Mouse (Mus musculus): ENCODE measurements at regions not wholly inside any gene's neighbourhood (a gene's known extent, or its start where the extent isn't known, plus 50 kb on each side); places are given as distances from the start of the nearest gene placed in this dataset.

DNA sequence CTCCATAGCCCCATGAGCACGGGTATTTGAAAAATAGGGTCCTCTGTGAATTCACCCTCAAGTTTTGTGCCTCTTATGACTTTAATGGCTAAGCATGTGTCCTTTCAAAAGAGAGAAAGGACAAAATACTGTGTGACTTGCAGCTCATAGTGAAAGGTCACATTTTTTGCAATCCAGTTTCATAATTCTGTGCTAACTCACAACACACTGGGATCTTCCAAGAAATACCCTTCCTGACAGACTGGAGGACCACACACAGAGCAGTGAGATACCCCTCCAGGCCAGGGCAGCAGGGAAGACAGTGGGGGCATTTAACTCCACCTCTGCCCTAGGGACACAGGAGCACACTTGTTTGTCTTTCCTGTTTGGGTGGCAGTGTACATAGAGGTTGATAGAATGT, 110.8 kb upstream of the Spata13 start:
- Histone ChIP-seq H3K4me1 (no peaks in the 10 kb centered on the region), H3K36me3 (replicated peaks; ENCODE audit: low read length) (no peaks in the 10 kb centered on the region), H3K9me3 (no peaks in the 10 kb centered on the region), H3K4me3 (replicated peaks) (no peak overlapping the region), H3K27me3 (replicated peaks) (peaks cover 2% of the 10 kb centered on the region)
- TF ChIP-seq GATA1 (IDR thresholded peaks at IDR 0.05; ENCODE audit: borderline replicate concordance, low read length) (no peak), FLI1 (IDR thresholded peaks at IDR 0.05; ENCODE audit: low read length) (no peak)

DNA sequence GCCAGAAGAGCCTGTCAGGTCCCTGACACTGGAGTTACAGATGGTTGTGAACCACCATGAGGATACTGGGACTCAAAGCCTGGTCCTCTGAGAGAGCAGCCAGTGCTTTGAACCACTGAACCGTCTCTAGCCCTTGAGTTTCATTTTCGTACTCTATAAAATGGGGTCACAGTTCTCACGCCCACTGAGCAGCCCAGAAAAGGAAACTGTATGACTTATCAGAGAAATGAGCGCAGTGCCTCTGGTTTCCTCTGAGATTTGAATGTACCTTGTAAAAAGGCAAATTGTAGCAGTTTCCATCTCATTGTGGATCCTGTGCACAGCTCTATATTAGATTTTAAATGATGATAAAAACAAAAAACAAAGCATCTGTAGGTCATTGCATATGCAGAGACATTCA, 108.9 kb upstream of the Spata13 start:
- H3K36me3 ChIP-seq (replicated peaks; ENCODE audit: low read length) = no peaks in the 10 kb centered on the region
- no peaks in the 10 kb centered on the region for H3K4me1 ChIP-seq
- peaks cover 2% of the 10 kb centered on the region for H3K27me3 ChIP-seq (replicated peaks)
- H3K4me3 ChIP-seq (replicated peaks) = no peak overlapping the region
- no peaks in the 10 kb centered on the region for H3K9me3 ChIP-seq
- no peak for TF ChIP-seq GATA1 (IDR thresholded peaks at IDR 0.05; ENCODE audit: borderline replicate concordance, low read length)

DNA sequence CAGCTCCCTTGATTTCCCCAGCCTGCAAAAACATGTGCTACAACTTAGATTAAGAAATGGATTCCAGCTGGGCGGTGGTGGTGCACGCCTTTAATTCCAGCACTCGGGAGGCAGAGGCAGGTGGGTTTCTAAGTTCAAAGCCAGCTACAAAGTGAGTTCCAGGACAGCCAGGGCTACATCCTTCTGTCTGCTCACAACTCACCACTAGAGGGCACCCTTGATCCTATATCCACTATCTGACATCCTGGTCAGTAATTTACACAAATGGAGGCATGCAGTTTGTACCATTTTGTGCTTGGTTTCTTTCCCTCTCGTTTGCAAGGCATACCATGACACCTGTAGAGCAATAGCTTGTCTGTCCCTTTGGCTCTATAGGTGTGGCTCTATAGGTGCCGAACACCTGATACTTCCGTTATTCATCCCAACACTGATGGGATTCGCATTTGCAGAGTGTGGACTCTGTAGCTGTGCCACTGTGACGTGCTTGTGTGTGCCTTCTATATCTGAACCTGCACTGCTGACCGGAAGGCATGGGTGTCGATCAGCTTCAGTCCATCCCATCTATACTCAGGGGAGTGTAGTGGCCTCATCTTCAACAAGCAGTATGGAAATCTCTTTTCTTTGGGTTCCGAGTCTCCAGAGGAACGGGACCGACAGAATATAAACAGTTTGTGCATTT, 108.4 kb upstream of the Spata13 start:
- H3K36me3 ChIP-seq (replicated peaks; ENCODE audit: low read length) = no peaks in the 10 kb centered on the region
- H3K9me3 ChIP-seq = no peaks in the 10 kb centered on the region
- H3K27me3 ChIP-seq (replicated peaks) = peaks cover 2% of the 10 kb centered on the region
- H3K4me3 ChIP-seq (replicated peaks) = no peak overlapping the region
- H3K4me1 ChIP-seq = no peaks in the 10 kb centered on the region
- TF ChIP-seq GATA1 (IDR thresholded peaks at IDR 0.05; ENCODE audit: borderline replicate concordance, low read length) (no peak), FLI1 (IDR thresholded peaks at IDR 0.05; ENCODE audit: low read length) (no peak)

DNA sequence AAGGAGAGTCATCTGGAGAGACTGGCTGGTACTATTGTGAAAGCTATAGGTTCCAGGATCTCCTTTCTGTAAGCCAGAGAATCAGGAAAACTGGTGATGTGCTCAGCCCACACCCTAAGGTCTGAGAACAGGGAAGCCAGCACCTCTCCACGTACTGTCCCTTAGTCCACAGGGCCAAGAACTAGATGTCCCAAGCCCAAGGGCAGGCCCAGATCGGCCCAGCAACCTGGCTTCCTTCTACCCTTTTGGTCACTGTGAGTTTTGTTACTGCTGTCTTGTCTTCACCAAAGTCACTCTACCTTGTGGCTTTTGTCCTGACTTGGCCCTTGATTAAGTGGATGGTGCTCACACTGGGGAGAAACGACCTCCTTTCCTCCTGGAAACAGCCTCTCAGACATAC, 107.8 kb upstream of the Spata13 start:
- Histone ChIP-seq H3K36me3 (replicated peaks; ENCODE audit: low read length) (no peaks in the 10 kb centered on the region), H3K4me3 (replicated peaks) (no peak overlapping the region), H3K27me3 (replicated peaks) (peaks cover 2% of the 10 kb centered on the region), H3K9me3 (no peaks in the 10 kb centered on the region), H3K4me1 (no peaks in the 10 kb centered on the region)
- no peak for TF ChIP-seq GATA1 (IDR thresholded peaks at IDR 0.05; ENCODE audit: borderline replicate concordance, low read length)
- no peak for TF ChIP-seq FLI1 (IDR thresholded peaks at IDR 0.05; ENCODE audit: low read length)

DNA sequence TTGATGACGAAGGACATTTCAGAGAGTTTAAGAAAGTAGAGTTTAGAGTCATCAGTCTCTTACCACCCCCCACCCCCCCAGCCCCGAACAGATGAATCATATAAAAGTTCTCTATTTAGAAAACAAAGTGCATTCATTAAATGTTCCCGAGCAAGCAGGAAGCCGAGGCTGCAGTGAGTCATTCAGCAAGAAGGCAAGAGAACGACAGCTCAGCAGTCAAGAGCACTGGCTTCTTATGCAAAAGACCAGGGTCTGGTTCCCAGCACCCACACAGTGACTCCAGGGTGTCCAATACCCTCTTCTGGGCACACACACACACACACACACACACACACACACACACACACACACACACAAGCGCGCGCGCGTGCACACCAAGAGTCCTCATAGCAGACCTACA, 107.0 kb upstream of the Spata13 start:
- Histone ChIP-seq H3K36me3 (replicated peaks; ENCODE audit: low read length) (no peaks in the 10 kb centered on the region), H3K27me3 (replicated peaks) (peaks cover 2% of the 10 kb centered on the region), H3K4me1 (no peaks in the 10 kb centered on the region), H3K4me3 (replicated peaks) (no peak overlapping the region), H3K9me3 (no peaks in the 10 kb centered on the region)
- TF ChIP-seq GATA1 (IDR thresholded peaks at IDR 0.05; ENCODE audit: borderline replicate concordance, low read length) (no peak), FLI1 (IDR thresholded peaks at IDR 0.05; ENCODE audit: low read length) (no peak)

DNA sequence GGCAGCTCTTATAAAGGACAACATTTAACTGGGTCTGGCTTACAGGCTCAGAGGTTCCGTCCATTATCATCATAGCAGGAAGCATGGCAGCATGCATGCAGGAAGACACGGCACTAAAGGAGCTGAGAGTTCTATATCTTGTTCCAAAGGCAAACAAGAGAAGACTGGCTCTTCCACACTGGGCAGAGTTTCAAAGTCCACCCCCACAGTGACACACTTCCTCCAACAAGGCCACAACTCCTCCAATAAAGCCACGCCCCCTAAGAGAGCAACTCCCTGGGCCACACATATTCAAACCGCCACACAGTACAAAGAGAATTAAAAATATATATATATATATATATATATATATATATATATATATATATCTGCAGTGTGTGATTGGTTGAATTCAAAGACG, 105.8 kb upstream of the Spata13 start:
- Histone ChIP-seq H3K36me3 (replicated peaks; ENCODE audit: low read length) (no peaks in the 10 kb centered on the region), H3K4me3 (replicated peaks) (no peak overlapping the region), H3K27me3 (replicated peaks) (no peaks in the 10 kb centered on the region), H3K9me3 (no peaks in the 10 kb centered on the region), H3K4me1 (no peaks in the 10 kb centered on the region)
- TF ChIP-seq GATA1 (IDR thresholded peaks at IDR 0.05; ENCODE audit: borderline replicate concordance, low read length) = no peak
- TF ChIP-seq FLI1 (IDR thresholded peaks at IDR 0.05; ENCODE audit: low read length) = no peak

DNA sequence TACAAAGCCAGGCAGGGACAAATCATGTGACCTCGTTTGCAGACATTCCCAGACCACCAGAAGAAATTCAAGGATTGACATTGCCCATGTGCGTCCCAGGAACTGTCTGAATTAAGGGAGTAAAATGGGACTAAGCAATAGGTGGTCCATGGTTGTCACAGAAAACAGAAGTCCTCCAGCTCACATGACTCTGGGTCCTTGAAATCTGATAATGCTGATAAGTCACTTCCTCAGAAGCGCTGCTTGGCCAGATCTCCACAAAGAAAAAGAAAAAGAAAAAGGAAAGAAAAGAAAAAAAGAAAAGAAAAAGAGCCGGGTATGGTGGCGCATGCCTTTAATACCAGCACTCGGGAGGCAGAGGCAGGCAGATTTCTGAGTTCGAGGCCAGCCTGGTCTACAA, 105.3 kb upstream of the Spata13 start:
- H3K27me3 ChIP-seq (replicated peaks) = no peaks in the 10 kb centered on the region
- H3K4me3 ChIP-seq (replicated peaks) = no peak overlapping the region
- no peaks in the 10 kb centered on the region for H3K9me3 ChIP-seq
- H3K4me1 ChIP-seq = no peaks in the 10 kb centered on the region
- no peaks in the 10 kb centered on the region for H3K36me3 ChIP-seq (replicated peaks; ENCODE audit: low read length)
- TF ChIP-seq GATA1 (IDR thresholded peaks at IDR 0.05; ENCODE audit: borderline replicate concordance, low read length) (no peak), FLI1 (IDR thresholded peaks at IDR 0.05; ENCODE audit: low read length) (no peak)

DNA sequence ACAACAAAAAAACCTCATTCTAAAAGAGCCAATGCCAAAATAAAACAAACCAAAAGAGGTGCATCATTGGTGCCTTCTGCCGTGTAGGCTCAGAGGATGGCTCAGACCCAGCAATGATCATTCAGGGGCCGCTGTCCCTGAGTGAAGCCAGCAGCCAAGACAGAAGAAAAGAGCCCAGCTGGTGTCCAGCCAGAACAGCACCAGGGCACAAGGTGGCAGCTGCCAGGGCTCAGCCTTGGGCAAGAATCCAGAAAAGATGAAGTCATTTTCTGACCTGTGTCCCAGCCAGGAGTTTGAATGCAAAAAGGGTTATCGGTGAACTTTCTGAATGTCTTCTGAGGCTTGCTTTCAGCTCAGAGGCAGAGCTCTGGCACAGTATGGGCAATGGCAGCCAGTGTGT, 104.8 kb upstream of the Spata13 start:
- H3K27me3 ChIP-seq (replicated peaks) = no peaks in the 10 kb centered on the region
- H3K9me3 ChIP-seq = no peaks in the 10 kb centered on the region
- no peaks in the 10 kb centered on the region for H3K36me3 ChIP-seq (replicated peaks; ENCODE audit: low read length)
- no peak overlapping the region for H3K4me3 ChIP-seq (replicated peaks)
- no peak for TF ChIP-seq GATA1 (IDR thresholded peaks at IDR 0.05; ENCODE audit: borderline replicate concordance, low read length)
- TF ChIP-seq FLI1 (IDR thresholded peaks at IDR 0.05; ENCODE audit: low read length) = no peak
- no peaks in the 10 kb centered on the region for H3K4me1 ChIP-seq

DNA sequence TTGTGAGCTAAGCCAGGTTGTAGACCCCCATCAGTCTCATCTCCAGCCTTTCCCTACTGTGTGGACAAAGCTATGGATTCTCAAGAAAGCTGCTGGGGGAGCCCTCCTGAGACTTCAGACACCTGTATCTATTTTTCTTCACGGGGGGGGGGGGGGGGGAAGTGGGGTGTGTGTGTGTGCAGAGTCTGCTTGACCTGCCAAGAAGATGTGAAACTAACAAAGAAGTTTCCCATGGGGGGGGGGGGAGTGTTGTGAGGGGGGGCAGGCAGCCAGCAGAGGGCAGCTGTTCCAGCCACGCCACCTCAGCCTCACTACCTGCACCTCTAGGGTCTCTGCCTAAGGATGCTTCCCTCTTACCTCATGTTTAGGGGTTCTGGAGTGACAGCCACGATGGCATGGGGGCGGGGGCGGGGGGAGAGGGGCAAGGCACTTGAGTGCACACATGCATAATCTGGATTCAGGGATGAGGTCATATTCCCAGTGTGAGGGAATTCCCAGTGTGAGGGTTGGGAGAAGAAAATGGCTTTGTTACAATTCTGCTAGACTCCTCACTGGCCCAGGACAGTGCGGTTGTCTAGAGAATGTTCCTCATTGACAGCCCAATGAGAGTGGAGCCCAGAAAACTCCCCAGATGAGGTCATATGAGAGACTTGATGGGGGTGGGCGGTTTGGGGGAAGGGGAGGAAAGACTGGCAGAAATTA, 104.0 kb upstream of the Spata13 start:
- TF ChIP-seq FLI1 (IDR thresholded peaks at IDR 0.05; ENCODE audit: low read length) (no peak), GATA1 (IDR thresholded peaks at IDR 0.05; ENCODE audit: borderline replicate concordance, low read length) (no peak)
- Histone ChIP-seq H3K36me3 (replicated peaks; ENCODE audit: low read length) (no peaks in the 10 kb centered on the region), H3K27me3 (replicated peaks) (no peaks in the 10 kb centered on the region), H3K4me3 (replicated peaks) (no peak overlapping the region), H3K4me1 (no peaks in the 10 kb centered on the region), H3K9me3 (no peaks in the 10 kb centered on the region)

DNA sequence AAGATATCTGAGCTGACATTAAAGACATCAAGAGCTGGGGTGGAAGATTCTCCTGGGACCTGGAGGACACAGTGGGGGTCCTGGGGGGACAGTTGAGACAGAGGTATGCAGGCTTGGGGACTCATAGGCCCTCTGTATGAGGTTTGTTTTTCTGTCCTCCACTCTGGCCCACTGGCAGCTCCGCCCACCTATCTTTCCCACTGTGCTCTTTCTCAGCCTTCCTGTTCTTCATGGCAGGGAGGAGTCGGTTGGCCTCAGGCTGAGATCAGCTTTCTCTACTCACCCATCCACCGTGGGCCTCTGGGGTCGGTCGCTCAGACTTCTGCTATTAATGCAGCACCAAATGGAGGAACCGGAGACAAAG, 103.5 kb upstream of the Spata13 start:
- TF ChIP-seq FLI1 (IDR thresholded peaks at IDR 0.05; ENCODE audit: low read length) = no peak
- TF ChIP-seq GATA1 (IDR thresholded peaks at IDR 0.05; ENCODE audit: borderline replicate concordance, low read length) = no peak
- no peaks in the 10 kb centered on the region for H3K4me1 ChIP-seq
- no peaks in the 10 kb centered on the region for H3K36me3 ChIP-seq (replicated peaks; ENCODE audit: low read length)
- no peak overlapping the region for H3K4me3 ChIP-seq (replicated peaks)
- H3K9me3 ChIP-seq = no peaks in the 10 kb centered on the region
- no peaks in the 10 kb centered on the region for H3K27me3 ChIP-seq (replicated peaks)
